Mouse (Mus musculus) testis, adult 2 months (tissue): ENCODE results near the gene Itpr1. TPM values are rescaled to one million over a fixed set of nuclear protein-coding genes. Genes with fewer than 3 reads are reported as not detected.

ENCODE experiments used
- H3K27ac ChIP-seq: fragments of 200-500 bp; 2 replicates; pipeline ENCODE4 v1.5.1; 2012; ENCODE audit warnings: low read depth, low read length; ENCODE audit not compliant: control insufficient read depth, insufficient read depth
- H3K27me3 ChIP-seq: fragments of 200-500 bp; 2 replicates; pipeline ENCODE4 v1.6.1; 2012; ENCODE audit warnings: mild to moderate bottlenecking, low read length, moderate library complexity; ENCODE audit not compliant: control insufficient read depth, insufficient read depth
- H3K36me3 ChIP-seq: fragments of 200-500 bp; 2 replicates; pipeline ENCODE4 v1.6.1; 2012; ENCODE audit warnings: mild to moderate bottlenecking, low read length; ENCODE audit not compliant: control insufficient read depth, insufficient read depth
- H3K4me1 ChIP-seq: fragments of 200-500 bp; 2 replicates; pipeline ENCODE4 v1.6.1; 2012; ENCODE audit warnings: low read length; ENCODE audit not compliant: control insufficient read depth, insufficient read depth
- H3K4me3 ChIP-seq: fragments of 200-500 bp; 2 replicates; pipeline ENCODE4 v1.5.1; 2012; ENCODE audit warnings: low read depth, mild to moderate bottlenecking, low read length, moderate library complexity, mixed read lengths; ENCODE audit not compliant: control insufficient read depth
- CTCF ChIP-seq: fragments of 200-500 bp; IDR thresholded peaks from 2 replicates; pipeline ENCODE4 v1.5.1; 2012; ENCODE audit warnings: low read depth, mild to moderate bottlenecking, inconsistent platforms, low read length, moderate library complexity; ENCODE audit not compliant: control insufficient read depth, insufficient read depth, insufficient replicate concordance
- POLR2A ChIP-seq: fragments of 200-500 bp; IDR thresholded peaks from 2 replicates; pipeline ENCODE4 v1.6.1; 2012; ENCODE audit warnings: low read depth, mild to moderate bottlenecking, inconsistent platforms, low read length, moderate library complexity; ENCODE audit not compliant: control insufficient read depth
- polyA plus RNA-seq: library from polyadenylated mRNA; depleted of rRNA; stranded (reverse); fragments of >200 nt; gene quantifications from 2 replicates; pipeline ENCODE4 v1.2.3, GENCODE M21; 2012

Gene Itpr1
- polyA plus RNA-seq, 1 experiment: 7.3 TPM

DNA sequence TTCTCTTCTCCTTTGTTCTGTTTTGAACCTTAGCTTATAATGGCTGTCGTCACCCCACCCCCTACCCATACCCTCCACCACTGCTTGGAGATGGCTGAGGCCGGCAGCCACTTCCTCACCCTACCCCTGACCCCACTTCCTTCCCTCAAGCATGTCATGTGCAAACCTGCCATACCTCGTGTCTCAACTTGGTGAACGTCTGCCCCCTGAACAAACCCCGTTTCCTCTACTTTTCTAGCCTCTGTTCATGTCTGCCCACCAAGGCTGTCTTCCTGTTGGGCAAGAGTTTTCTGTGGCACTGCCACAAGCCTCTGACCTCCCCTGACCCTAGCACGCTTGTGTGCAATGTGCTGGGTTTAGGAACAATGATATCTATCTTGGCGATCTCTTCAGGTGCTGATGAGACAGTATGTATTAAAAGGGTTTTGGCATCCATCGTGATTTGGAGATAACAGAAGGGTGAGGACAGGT lies 253.2 kb downstream of the Itpr1 start:
- no peaks in the 10 kb centered on the region for H3K27me3 ChIP-seq
- TF ChIP-seq CTCF (no peak), POLR2A (no peak)
- H3K4me3 ChIP-seq: no peak overlapping the region
- no peaks in the 10 kb centered on the region for H3K4me1 ChIP-seq
- H3K27ac ChIP-seq: no peak overlapping the region
- no peaks in the 10 kb centered on the region for H3K36me3 ChIP-seq

- no peak for TF ChIP-seq CTCF
- no peak for TF ChIP-seq POLR2A
- H3K4me1 ChIP-seq: no peaks in the 10 kb centered on the region
- no peaks in the 10 kb centered on the region for H3K27me3 ChIP-seq
- H3K27ac ChIP-seq: no peak overlapping the region
- no peaks in the 10 kb centered on the region for H3K36me3 ChIP-seq
- H3K4me3 ChIP-seq: no peak overlapping the region
Measured at GRCm38 (mm10) chr6:108467597-108467996, 254.7 kb downstream of the Itpr1 start.

DNA sequence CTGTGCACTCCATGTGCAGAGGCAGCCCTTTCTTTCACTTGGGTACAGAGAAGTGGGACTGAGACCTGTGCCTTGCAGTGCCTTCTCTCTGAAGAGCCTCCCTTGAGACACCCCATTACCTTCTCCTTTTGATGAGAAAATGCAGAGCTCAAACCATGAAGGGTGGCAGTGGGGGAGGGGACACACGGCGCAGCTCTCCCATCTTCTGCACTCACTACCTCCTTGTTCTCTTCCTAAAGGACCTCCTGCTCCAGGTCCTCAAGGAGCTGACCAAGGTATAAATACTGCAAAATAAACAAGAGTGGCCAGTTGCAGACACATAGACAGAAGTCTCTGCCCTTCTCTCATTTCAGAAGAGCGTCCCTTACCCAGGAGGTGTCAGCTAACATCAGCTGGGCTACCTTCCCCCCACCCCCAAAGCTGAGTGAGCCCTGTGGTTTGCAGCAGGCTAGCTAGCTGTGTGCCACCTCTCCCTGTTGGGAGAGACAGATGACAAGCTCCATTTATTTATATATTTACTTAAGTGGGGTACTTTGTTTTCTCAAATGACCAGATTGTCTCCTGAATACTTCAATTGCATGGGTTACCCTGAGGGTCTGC lies 255.4 kb downstream of the Itpr1 start:
- no peaks in the 10 kb centered on the region for H3K27me3 ChIP-seq
- H3K27ac ChIP-seq: no peak overlapping the region
- no peaks in the 10 kb centered on the region for H3K4me1 ChIP-seq
- no peaks in the 10 kb centered on the region for H3K36me3 ChIP-seq
- no peak overlapping the region for H3K4me3 ChIP-seq
- TF ChIP-seq CTCF (no peak), POLR2A (no peak)

- TF ChIP-seq CTCF (no peak), POLR2A (no peak)
- Histone ChIP-seq H3K27ac (no peak overlapping the region), H3K4me3 (no peak overlapping the region), H3K36me3 (no peaks in the 10 kb centered on the region), H3K27me3 (no peaks in the 10 kb centered on the region), H3K4me1 (no peaks in the 10 kb centered on the region)
Measured at GRCm38 (mm10) chr6:108471878-108472277, 259.0 kb downstream of the Itpr1 start.

DNA sequence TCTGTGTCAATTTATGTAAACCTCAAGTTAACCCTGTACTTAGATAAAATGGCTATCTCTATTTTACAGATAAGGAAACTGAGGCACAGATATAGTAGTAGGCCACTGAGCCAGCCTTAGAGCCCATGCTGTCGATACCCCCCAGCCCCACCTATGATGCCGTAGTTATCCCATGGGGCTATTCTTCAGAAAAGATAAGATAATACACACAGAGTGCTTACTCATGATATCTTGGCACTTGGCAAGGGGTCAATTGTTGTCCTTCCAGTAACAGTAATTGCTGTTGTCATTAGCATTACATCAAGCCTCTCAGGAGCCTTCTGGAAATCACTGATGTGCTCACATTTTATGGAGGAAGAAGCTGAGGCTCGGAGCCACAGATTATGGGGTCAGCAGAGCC lies 259.9 kb downstream of the Itpr1 start:
- Histone ChIP-seq H3K4me1 (no peaks in the 10 kb centered on the region), H3K36me3 (no peaks in the 10 kb centered on the region), H3K27me3 (no peaks in the 10 kb centered on the region), H3K4me3 (no peak overlapping the region), H3K27ac (no peak overlapping the region)
- TF ChIP-seq POLR2A (no peak), CTCF (no peak)

DNA sequence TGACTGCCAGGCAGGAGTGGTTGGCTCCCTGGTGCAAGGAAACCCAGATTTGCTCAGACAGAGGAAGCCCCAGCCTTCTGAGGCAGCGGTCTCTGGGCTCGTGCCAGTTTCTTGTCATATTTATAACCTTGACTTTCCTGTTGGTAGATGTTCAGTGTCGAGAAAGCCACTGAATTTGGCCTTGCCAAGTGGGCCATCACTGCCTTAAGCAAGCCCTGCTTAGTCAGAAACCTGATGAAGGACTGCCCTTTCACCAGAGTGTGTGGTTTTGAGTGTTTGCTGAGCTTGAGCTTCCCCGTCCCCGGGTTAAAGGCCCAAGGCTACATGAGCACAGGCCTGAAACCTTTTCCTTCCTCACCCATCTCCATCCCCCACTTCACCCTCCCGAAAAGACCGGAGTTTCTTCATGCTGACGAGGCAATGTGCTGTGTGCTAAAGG lies 263.9 kb downstream of the Itpr1 start:
- H3K27me3 ChIP-seq: no peaks in the 10 kb centered on the region
- no peaks in the 10 kb centered on the region for H3K36me3 ChIP-seq
- no peak overlapping the region for H3K27ac ChIP-seq

GRCm38 (mm10) chr6:108477602-108478001 lies 264.7 kb downstream of the Itpr1 start:
- H3K4me3 ChIP-seq: no peak overlapping the region
- H3K4me1 ChIP-seq: no peaks in the 10 kb centered on the region
- H3K27ac ChIP-seq: no peak overlapping the region
- H3K36me3 ChIP-seq: no peaks in the 10 kb centered on the region
- TF ChIP-seq POLR2A (no peak), CTCF (no peak)
- no peaks in the 10 kb centered on the region for H3K27me3 ChIP-seq

More for the DNA sequence above, 263.9 kb downstream of the Itpr1 start:
- Histone ChIP-seq H3K4me3 (no peak overlapping the region), H3K4me1 (no peaks in the 10 kb centered on the region)
- TF ChIP-seq POLR2A: no peak
- no peak for TF ChIP-seq CTCF
